ENCODE assay signal across 17 mouse cellular contexts in genomic region chr8:41742796-41743670, GRCm38 (mm10).
A peak's percentile ranks its signal among the peaks of the same experiment; 100 is the strongest.
DNase-seq lines count a peak whose midpoint lies in the region; ATAC-seq lines count a peak whose summit lies in the region.
"Had no signal": no experiment of that assay in that cellular context is flagged by ENCODE, and none has a peak within 500 bp of the region (broad histone marks: within the 10 kb centered on the region; RNA-seq: fewer than 3 reads in every experiment).

No protein-coding gene starts in this region.

- H3K27ac ChIP-seq in forebrain, embryonic 11.5 days (ENCODE audit: low read depth, low read length) = peak overlapping the region; percentile 19
- H3K27ac ChIP-seq in hindbrain, embryonic 13.5 days = 0 out of 2 replicates have a peak overlapping the region, but pooled peaks have one; percentile 30
- H3K27ac ChIP-seq in midbrain, embryonic 15.5 days = 0 out of 2 replicates have a peak overlapping the region, but pooled peaks have one; percentile 37
- H3K27ac ChIP-seq: embryonic facial prominence, embryonic 13.5 days had no signal

- no peaks in the 10 kb centered on the region for H3K36me3 ChIP-seq in forebrain, embryonic 11.5 days (ENCODE audit: control insufficient read depth, insufficient read depth, low read length)
- H3K36me3 ChIP-seq in hindbrain, embryonic 13.5 days = no peaks in the 10 kb centered on the region
- no peaks in the 10 kb centered on the region for H3K36me3 ChIP-seq in midbrain, embryonic 15.5 days (replicated peaks)
- H3K36me3 ChIP-seq: embryonic facial prominence, embryonic 13.5 days had no signal

- peak overlapping the region; percentile 21; the same call in 1 of the 2 replicates for H3K4me2 ChIP-seq in forebrain, embryonic 11.5 days (ENCODE audit: low read depth, low read length, severe bottlenecking)
- peak overlapping the region; percentile 35 for H3K4me2 ChIP-seq in hindbrain, embryonic 13.5 days
- H3K4me2 ChIP-seq in midbrain, embryonic 15.5 days = peak overlapping the region; percentile 26
- H3K4me2 ChIP-seq: embryonic facial prominence, embryonic 13.5 days; liver, embryonic 11.5 days had no signal

- H3K4me1 ChIP-seq in forebrain, embryonic 11.5 days (replicated peaks; ENCODE audit: control insufficient read depth, insufficient read depth, low read length) = no peaks in the 10 kb centered on the region
- H3K4me1 ChIP-seq in hindbrain, embryonic 13.5 days (replicated peaks) = peaks cover 5% of the 10 kb centered on the region; the same call in 1 of the 2 replicates
- 0 out of 2 replicates have a peak, but pooled peaks cover 6% of the 10 kb centered on the region for H3K4me1 ChIP-seq in midbrain, embryonic 15.5 days
- H3K4me1 ChIP-seq: embryonic facial prominence, embryonic 13.5 days had no signal

- no peak overlapping the region; the same call in 1 of the 2 replicates for H3K9ac ChIP-seq in forebrain, embryonic 11.5 days (ENCODE audit: low read length)
- no peak overlapping the region for H3K9ac ChIP-seq in hindbrain, embryonic 13.5 days
- no peak overlapping the region for H3K9ac ChIP-seq in midbrain, embryonic 15.5 days
- H3K9ac ChIP-seq: embryonic facial prominence, embryonic 13.5 days had no signal

- no peaks in the 10 kb centered on the region for H3K9me3 ChIP-seq in forebrain, embryonic 11.5 days (ENCODE audit: control insufficient read depth, low read length)
- H3K9me3 ChIP-seq in hindbrain, embryonic 13.5 days = no peaks in the 10 kb centered on the region
- no peaks in the 10 kb centered on the region for H3K9me3 ChIP-seq in midbrain, embryonic 15.5 days
- H3K9me3 ChIP-seq: embryonic facial prominence, embryonic 13.5 days had no signal

- H3K4me3 ChIP-seq in forebrain, embryonic 11.5 days (ENCODE audit: low read depth, low read length) = no peak overlapping the region
- no peak overlapping the region for H3K4me3 ChIP-seq in hindbrain, embryonic 13.5 days
- H3K4me3 ChIP-seq in midbrain, embryonic 15.5 days = no peak overlapping the region
- H3K4me3 ChIP-seq: embryonic facial prominence, embryonic 13.5 days had no signal

- peak; percentile 30 for DNase-seq in Muller cell, postnatal 12 days (ENCODE audit: inconsistent ontology term)
- peak; percentile 51 for DNase-seq in forebrain, embryonic 11.5 days (ENCODE audit: low spot score)
- no peak for DNase-seq in heart, postnatal 36 days
- DNase-seq in adrenal gland, postnatal 25 days = no peak
- no peak for DNase-seq in kidney, adult 9 months
- no peak for DNase-seq in lung, postnatal 10 days
- DNase-seq: cerebellum, adult 9-11 months; kidney, postnatal 10 days; lung, postnatal 14 days; right cerebral cortex, postnatal 4 days; thymus, postnatal 25 days had no signal

- intact Hi-C loops in heart, postnatal 36 days (cut with DNase I) = no loop called here

- H3K27me3 ChIP-seq in forebrain, embryonic 11.5 days (ENCODE audit: control insufficient read depth, insufficient read depth, low read length) = no peaks in the 10 kb centered on the region
- H3K27me3 ChIP-seq in hindbrain, embryonic 13.5 days = no peaks in the 10 kb centered on the region
- H3K27me3 ChIP-seq in midbrain, embryonic 15.5 days (replicated peaks) = no peaks in the 10 kb centered on the region
- H3K27me3 ChIP-seq: embryonic facial prominence, embryonic 13.5 days had no signal

- peak; percentile 91 for ATAC-seq in forebrain, embryonic 11.5 days (replicated peaks; ENCODE audit: low FRiP score)
- peak; percentile 84 for ATAC-seq in hindbrain, embryonic 13.5 days (ENCODE audit: low FRiP score)
- ATAC-seq in midbrain, embryonic 15.5 days (replicated peaks) = peak; percentile 90
- ATAC-seq: CD4-positive, CD25-positive, alpha-beta regulatory T cell, adult 4 months; intestine, embryonic 16.5 days had no signal

- 36% methylated on average over 11 of the region's 11 CpGs for WGBS in forebrain, embryonic 11.5 days
- 31% methylated on average over 11 of the region's 11 CpGs for WGBS in hindbrain, embryonic 13.5 days
- WGBS in midbrain, embryonic 15.5 days = 26% methylated on average over 11 of the region's 11 CpGs

Comparison
In these comparisons a context has a peak if more than half of its experiments do, and no peak if none do; other contexts are left out.
1. DNase-seq: peak in Muller cell, postnatal 12 days (single experiment) and forebrain, embryonic 11.5 days (single experiment); none in heart, postnatal 36 days (0 of 2), adrenal gland, postnatal 25 days (single experiment), kidney, adult 9 months (single experiment) and lung, postnatal 10 days (single experiment).
2. Peak in every context shown above with its lines, with median percentiles within 50 percentile points of each other: ATAC-seq, H3K27ac ChIP-seq and H3K4me2 ChIP-seq.